Mouse (Mus musculus): ENCODE data around the gene Fcgr1.

DNA sequence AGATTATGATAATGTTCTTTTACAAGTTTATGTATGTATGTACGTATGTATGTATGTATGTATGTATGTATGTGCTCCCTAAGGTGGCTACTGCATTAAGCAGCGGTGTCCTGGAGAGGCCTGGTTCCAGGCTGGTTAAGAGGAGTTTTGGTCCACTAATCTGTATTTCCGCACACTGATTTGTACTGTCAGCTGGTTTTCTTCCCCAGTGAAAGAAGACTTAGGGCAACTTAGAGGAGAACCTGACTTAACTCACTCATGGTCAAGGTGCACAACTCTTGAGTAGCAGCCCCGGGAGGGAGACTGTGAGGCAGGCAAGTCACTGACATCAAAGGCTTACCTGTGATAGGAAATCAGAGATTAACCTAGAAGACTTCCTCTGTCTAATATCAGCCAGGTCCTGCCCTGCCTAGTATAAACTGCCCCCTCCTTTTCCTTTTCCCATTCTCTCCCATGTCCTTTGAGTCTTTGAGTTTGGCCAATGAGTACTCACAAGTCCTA, 56.9 kb downstream of the Fcgr1 start:
- no peak for TF ChIP-seq GATA1 (IDR thresholded peaks at IDR 0.05; ENCODE audit: borderline replicate concordance, low read length)
- TF ChIP-seq FLI1 (IDR thresholded peaks at IDR 0.05; ENCODE audit: low read length): no peak
